Mouse (Mus musculus) E14TG2a.4 (cell line): ENCODE measurements around the gene Hc.

ENCODE experiments used
- CTCF ChIP-seq: conservative IDR thresholded peaks from 2 replicates; pipeline ENCODE4 v1.5.1; 2014; ENCODE audit warnings: low read length
- NANOG ChIP-seq: IDR thresholded peaks from 2 replicates; pipeline ENCODE4 v1.6.1; 2014; ENCODE audit warnings: borderline replicate concordance, low read length, mixed read lengths
- POU5F1 ChIP-seq: IDR thresholded peaks from 2 replicates; pipeline ENCODE4 v1.6.1; 2014; ENCODE audit warnings: low read length, borderline replicate concordance

DNA sequence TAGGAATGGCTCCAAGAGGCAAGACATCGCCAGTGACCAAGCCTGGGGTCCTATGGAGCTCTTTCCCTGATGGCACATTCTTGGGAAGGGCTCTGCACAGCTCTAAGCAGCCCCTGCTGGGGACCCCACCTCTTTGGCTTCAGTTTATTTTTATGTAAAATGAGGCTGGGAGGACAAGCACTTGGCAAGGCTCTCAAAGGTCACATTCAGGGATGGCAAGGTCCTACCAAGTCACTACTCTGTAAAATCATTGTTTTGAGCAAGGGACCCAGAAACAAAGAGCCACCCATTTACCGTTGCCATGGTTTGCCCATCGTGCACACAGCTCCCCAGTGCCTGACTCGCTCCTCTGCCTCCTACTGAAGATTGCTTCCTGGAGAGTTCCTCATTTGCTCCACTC is 115.2 kb downstream of the Hc start:
- TF ChIP-seq CTCF (no peak), NANOG (0 out of 2 replicates have a peak, but pooled peaks have one; percentile 10), POU5F1 (no peak)
